Mouse (Mus musculus) yolk sac, embryonic 10.5 days (tissue): ENCODE measurements around the gene Scg3.
A peak's percentile ranks its signal among the peaks of the same experiment; 100 is the strongest.
"Not testable (repeated sequence)": the region's sequence is repeated elsewhere in the genome, so short reads cannot be mapped to it uniquely, and the experiment has no call there.

ENCODE experiments used
- DNase-seq: peaks from one replicate; pipeline ENCODE4 v3.0.0-alpha.2; 2017; ENCODE audit warnings: low spot score

Gene Scg3

GRCm38 (mm10) chr9:75683426-75684191, at the start of gene Scg3:
Scg3 (minus strand) TSS chr9:75684056.
- peak; percentile 73 for DNase-seq

- peak; percentile 41 for DNase-seq
These were observed 36.3 kb upstream of the Scg3 start for GRCm38 (mm10) chr9:75719952-75720687.

- no peak for DNase-seq
These were observed 35.6 kb upstream of the Scg3 start for GRCm38 (mm10) chr9:75719481-75719880.

GRCm38 (mm10) chr9:75684772-75685171, 916 bp upstream of the Scg3 start:
- no peak for DNase-seq

- no peak for DNase-seq
These were observed 436 bp upstream of the Scg3 start for GRCm38 (mm10) chr9:75684292-75684691.

- DNase-seq = no peak
These were observed 3.2 kb downstream of the Scg3 start for GRCm38 (mm10) chr9:75680606-75681005.

GRCm38 (mm10) chr9:75679629-75680028, 4.2 kb downstream of the Scg3 start:
- no peak for DNase-seq

- no peak for DNase-seq
These were observed 5.5 kb downstream of the Scg3 start for GRCm38 (mm10) chr9:75678341-75678740.

- DNase-seq = no peak
These were observed 7.6 kb downstream of the Scg3 start for GRCm38 (mm10) chr9:75676226-75676625.

- DNase-seq = no peak
These were observed 11.1 kb downstream of the Scg3 start for GRCm38 (mm10) chr9:75672769-75673168.

GRCm38 (mm10) chr9:75666612-75667011, 17.2 kb downstream of the Scg3 start:
- DNase-seq = no peak

GRCm38 (mm10) chr9:75665364-75665763, 18.5 kb downstream of the Scg3 start:
- no peak for DNase-seq

- DNase-seq = no peak
These were observed 22.9 kb downstream of the Scg3 start for GRCm38 (mm10) chr9:75660917-75661316.

- DNase-seq = not testable (repeated sequence)
These were observed 27.4 kb downstream of the Scg3 start for GRCm38 (mm10) chr9:75656456-75656855.

GRCm38 (mm10) chr9:75653981-75654911, 29.6 kb downstream of the Scg3 start:
- no peak for DNase-seq

- peak; percentile 52 for DNase-seq
These were observed 38.5 kb downstream of the Scg3 start for GRCm38 (mm10) chr9:75645405-75645804.

- no peak for DNase-seq
These were observed 49.6 kb downstream of the Scg3 start for GRCm38 (mm10) chr9:75634226-75634625.

GRCm38 (mm10) chr9:75633603-75634002, 50.3 kb downstream of the Scg3 start:
- no peak for DNase-seq

- DNase-seq = no peak
These were observed 51.0 kb downstream of the Scg3 start for GRCm38 (mm10) chr9:75632902-75633301.

- no peak for DNase-seq
These were observed 51.7 kb downstream of the Scg3 start for GRCm38 (mm10) chr9:75632111-75632510.

GRCm38 (mm10) chr9:75630823-75631454, 52.9 kb downstream of the Scg3 start:
- DNase-seq = no peak

GRCm38 (mm10) chr9:75626308-75626604, 57.6 kb downstream of the Scg3 start:
- DNase-seq = no peak
